Comparison of ENCODE assay signal across 22 mouse cellular contexts in genomic region chr14:18285476-18285875, GRCm38 (mm10). TPM values are rescaled to one million over a fixed set of nuclear protein-coding genes. Genes with fewer than 3 reads are reported as not detected.
DNase-seq lines count a peak whose midpoint lies in the region; ATAC-seq and TF ChIP-seq lines count a peak whose summit lies in the region.
"Had no signal": no experiment of that assay in that cellular context is flagged by ENCODE, and none has a peak within 500 bp of the region (broad histone marks: within the 10 kb centered on the region; RNA-seq: fewer than 3 reads in every experiment).

No protein-coding gene starts in this region.

- H3K4me1 ChIP-seq in neural tube, embryonic 12.5 days: no peaks in the 10 kb centered on the region
- H3K4me1 ChIP-seq in CH12.LX (ENCODE audit: control insufficient read depth in 1 of 2, insufficient read depth in 2 of 2): peaks cover 21 to 61% of the 10 kb centered on the region in 2 experiments

- ATAC-seq in neural tube, embryonic 12.5 days (ENCODE audit: low FRiP score, low read depth): 0 out of 2 replicates have a peak, but pooled peaks have one; percentile 37
- ATAC-seq: activated CD4-positive, CD25-positive, alpha-beta regulatory T cell, adult 4 months; CD4-positive, CD25-positive, alpha-beta regulatory T cell, adult 4 months; Patski had no signal

- no peak overlapping the region for H3K9ac ChIP-seq in neural tube, embryonic 12.5 days
- H3K9ac ChIP-seq in CH12.LX (ENCODE audit: insufficient read depth, low read depth): peak overlapping the region; percentile 4; the same call in 1 of the 2 replicates

- H3K27ac ChIP-seq in gastrocnemius, adult 2 months: peak overlapping the region; percentile 24; the same call in 1 of the 2 replicates
- no peak overlapping the region for H3K27ac ChIP-seq in neural tube, embryonic 12.5 days
- peak overlapping the region; percentile 32; the same call in 1 of the 2 replicates for H3K27ac ChIP-seq in CH12.LX (ENCODE audit: insufficient read depth, low read depth)

- H3K27me3 ChIP-seq in neural tube, embryonic 12.5 days (replicated peaks): no peaks in the 10 kb centered on the region
- no peaks in the 10 kb centered on the region for H3K27me3 ChIP-seq in CH12.LX (replicated peaks)
- H3K27me3 ChIP-seq: Patski had no signal

- H3K79me2 ChIP-seq in CH12.LX (replicated peaks; ENCODE audit: control insufficient read depth, extremely low read depth, insufficient read depth, poor library complexity, severe bottlenecking): peaks cover 2% of the 10 kb centered on the region; the same call in 1 of the 2 replicates

- dilution Hi-C loops in CH12.LX (cut with MboI; ENCODE audit: extremely low pct_ligation_motif_present, extremely low pct_unique_long_range_greater_than_20kb, low sequenced_read_pairs): no loop called here

- no peak overlapping the region for H3K4me2 ChIP-seq in neural tube, embryonic 12.5 days (replicated peaks)
- peak overlapping the region; percentile 61 for H3K4me2 ChIP-seq in CH12.LX (ENCODE audit: insufficient read depth, low read depth, poor library complexity, severe bottlenecking)

- TF ChIP-seq POLR2A in CH12.LX (IDR thresholded peaks at IDR 0.05; ENCODE audit: low read depth, low read length): no peak

- no peak for TF ChIP-seq CTCF in gastrocnemius, adult 2 months (IDR thresholded peaks at IDR 0.05)
- no peak for TF ChIP-seq CTCF in CH12.LX (conservative IDR thresholded peaks at IDR 0.05 in 1 of 2, IDR thresholded peaks at IDR 0.05 in 1 of 2; ENCODE audit: low read depth in 2 of 2, low read length in 2 of 2)

- intact Hi-C loops in gastrocnemius, adult 2 months (cut with DNase I): loop anchor here (2.0 kb wide), 1 partner anchor 75 kb away; no protein-coding TSS in a partner anchor
- intact Hi-C loops in heart, postnatal 25 days (cut with DNase I): no loop called here

- in situ Hi-C loops in CH12.LX (cut with MboI; ENCODE audit: low pct_ligation_motif_present, low pct_unique_long_range_greater_than_20kb, low sequenced_read_pairs): loop anchor here (5.0 kb wide), 1 partner anchor 68 kb away; no protein-coding TSS in a partner anchor

- WGBS in neural tube, embryonic 12.5 days: 82% methylated on average over 3 of the region's 3 CpGs

- no peaks in the 10 kb centered on the region for H3K9me3 ChIP-seq in neural tube, embryonic 12.5 days
- H3K9me3 ChIP-seq in CH12.LX (replicated peaks; ENCODE audit: low read length): no peaks in the 10 kb centered on the region
- H3K9me3 ChIP-seq: G1E had no signal

- TF ChIP-seq RAD21 in CH12.LX (IDR thresholded peaks at IDR 0.05; ENCODE audit: low read depth, low read length): no peak

- no peak for DNase-seq in gastrocnemius, adult 2 months
- no peak for DNase-seq in gastrocnemius, postnatal 25 days
- DNase-seq in heart, adult 11 months: peak; percentile 44
- DNase-seq in heart, postnatal 25 days (ENCODE audit: low spot score): no peak
- DNase-seq in neural tube, embryonic 10.5 days (ENCODE audit: extremely low spot score, low spot score): no peak
- peak; percentile 77 for DNase-seq in CH12.LX (ENCODE audit: extremely low read depth)
- DNase-seq in frontal cortex, postnatal 14 days (ENCODE audit: low spot score in 2 of 2): no peak
- DNase-seq: adrenal gland, adult 2 months; adrenal gland, adult 8-10 months; adrenal gland, postnatal 10 days; adrenal gland, postnatal 14 days; adrenal gland, postnatal 25 days; adrenal gland, postnatal 36 days; B cell, adult 2 months; cerebellum, adult 11 months; cerebellum, adult 11-12 months; cerebellum, adult 18-20 months had no signal

- no peak overlapping the region for H3K4me3 ChIP-seq in gastrocnemius, adult 2 months
- no peak overlapping the region for H3K4me3 ChIP-seq in neural tube, embryonic 12.5 days
- no peak overlapping the region for H3K4me3 ChIP-seq in CH12.LX (replicated peaks in 1 of 3; ENCODE audit: low read depth in 2 of 3, low read length in 2 of 3, poor library complexity in 1 of 3)

- TF ChIP-seq EP300 in CH12.LX (IDR thresholded peaks at IDR 0.05; ENCODE audit: low read length): peak; percentile 76

- peaks cover 11% of the 10 kb centered on the region for H3K36me3 ChIP-seq in neural tube, embryonic 12.5 days
- H3K36me3 ChIP-seq in CH12.LX (replicated peaks in 1 of 2; ENCODE audit: control insufficient read depth in 1 of 2, insufficient read depth in 1 of 2, low read length in 1 of 2): peaks cover 6 to 38% of the 10 kb centered on the region in 2 experiments

TF ChIP-seq in CH12.LX, 34 proteins besides CTCF, POLR2A, EP300 and RAD21 (continues in another document):
- TF ChIP-seq ZNF384 (IDR thresholded peaks at IDR 0.05; ENCODE audit: low read depth, low read length) (no peak), RCOR1 (conservative IDR thresholded peaks at IDR 0.05; ENCODE audit: low read depth, low read length) (peak; percentile 52; the same call in 1 of the 2 replicates), MYC (IDR thresholded peaks at IDR 0.05; ENCODE audit: low read depth, low read length) (no peak), SIN3A (IDR thresholded peaks at IDR 0.05; ENCODE audit: low read length) (peak; percentile 80), ELF1 (IDR thresholded peaks at IDR 0.05; ENCODE audit: low read depth, low read length) (no peak), E2F4 (IDR thresholded peaks at IDR 0.05; ENCODE audit: insufficient replicate concordance, low read depth, low read length) (no peak), NELFE (IDR thresholded peaks at IDR 0.05; ENCODE audit: low read depth, low read length) (no peak), UBTF (IDR thresholded peaks at IDR 0.05; ENCODE audit: low read depth, low read length) (no peak), ZMIZ1 (IDR thresholded peaks at IDR 0.05; ENCODE audit: low read depth, low read length) (no peak), ZKSCAN1 (IDR thresholded peaks at IDR 0.05; ENCODE audit: borderline replicate concordance, low read depth, low read length) (no peak), MAX (IDR thresholded peaks at IDR 0.05; ENCODE audit: low read length) (no peak), JUND (conservative IDR thresholded peaks at IDR 0.05; ENCODE audit: low read depth, low read length) (peak; percentile 46; the same call in 1 of the 2 replicates), HCFC1 (IDR thresholded peaks at IDR 0.05; ENCODE audit: low read depth, low read length) (no peak), MAFK (IDR thresholded peaks at IDR 0.05; ENCODE audit: insufficient replicate concordance, low read length) (peak; percentile 63; the same call in 1 of the 2 replicates), USF2 (conservative IDR thresholded peaks at IDR 0.05; ENCODE audit: low read depth, low read length) (no peak), JUN (IDR thresholded peaks at IDR 0.05; ENCODE audit: insufficient read depth, low read depth, low read length) (peak; percentile 21; the same call in 1 of the 2 replicates), CHD2 (IDR thresholded peaks at IDR 0.05; ENCODE audit: low read length) (peak; percentile 91), POLR2AphosphoS2 (IDR thresholded peaks at IDR 0.05; ENCODE audit: low read depth, low read length) (no peak), USF1 (IDR thresholded peaks at IDR 0.05; ENCODE audit: low read depth, low read length) (no peak), BHLHE40 (IDR thresholded peaks at IDR 0.05; ENCODE audit: low read depth, low read length) (peak; percentile 54), PAX5 (IDR thresholded peaks at IDR 0.05; ENCODE audit: low read length) (no peak), ETS1 (conservative IDR thresholded peaks at IDR 0.05; ENCODE audit: low read depth, low read length) (peak; percentile 34), GABPA (IDR thresholded peaks at IDR 0.05; ENCODE audit: insufficient replicate concordance, low read depth, low read length) (no peak), MAZ (IDR thresholded peaks at IDR 0.05; ENCODE audit: low read depth, low read length) (0 out of 2 replicates have a peak, but pooled peaks have one; percentile 60), IRF4 (IDR thresholded peaks at IDR 0.05; ENCODE audit: low read depth, low read length) (peak; percentile 93), MEF2A (IDR thresholded peaks at IDR 0.05; ENCODE audit: borderline replicate concordance, low read depth, low read length) (peak; percentile 16; the same call in 1 of the 2 replicates), NRF1 (IDR thresholded peaks at IDR 0.05; ENCODE audit: low read depth, low read length) (no peak)

RNA-seq across cellular contexts. Expression of gene Rpl15, which starts 14.3 kb away (rescaled TPM):
- 100 to 1,000 TPM; 519 to 581 TPM for total RNA-seq in gastrocnemius, adult 2 months (2021)
- total RNA-seq in gastrocnemius, postnatal 25 days (2021): 100 to 1,000 TPM; 479 to 508 TPM
- total RNA-seq in heart, postnatal 25 days (2021): 100 to 1,000 TPM; 564 to 583 TPM
- polyA plus RNA-seq in neural tube, embryonic 12.5 days (2016; fragmentation: Nextera tagmentation; extraction: Ambion mirVana): 347 and 356 TPM in 2 replicates
- total RNA-seq in CH12.LX (2012; rRNA removed) (2,059 and 2,113 TPM in 2 replicates), CH12.LX (2014; rRNA removed) (2,291 and 2,467 TPM in 2 replicates)
- polyA plus RNA-seq in CH12.LX (2012; ENCODE audit: insufficient read length, low read depth): 753 and 1,059 TPM in 2 replicates

RNA-seq across cellular contexts. Expression of gene Nkiras1, which starts 14.5 kb away (rescaled TPM):
- 10 to 100 TPM; 30.1 to 44.9 TPM for total RNA-seq in gastrocnemius, adult 2 months (2021)
- 10 to 100 TPM; 33.0 to 35.9 TPM for total RNA-seq in gastrocnemius, postnatal 25 days (2021)
- 10 to 100 TPM; 36.1 to 37.2 TPM for total RNA-seq in heart, postnatal 25 days (2021)
- 27.7 and 30.4 TPM in 2 replicates for polyA plus RNA-seq in neural tube, embryonic 12.5 days (2016; fragmentation: Nextera tagmentation; extraction: Ambion mirVana)
- total RNA-seq in CH12.LX (2012; rRNA removed) (5.5 and 6.6 TPM in 2 replicates), CH12.LX (2014; rRNA removed) (9.2 and 10.7 TPM in 2 replicates)
- polyA plus RNA-seq in CH12.LX (2012; ENCODE audit: insufficient read length, low read depth): 9.8 and 12.5 TPM in 2 replicates

RNA-seq across cellular contexts. Expression of gene Ube2e1, which starts 46.2 kb away (rescaled TPM):
- 10 to 100 TPM; 86.5 to 95.5 TPM for total RNA-seq in gastrocnemius, adult 2 months (2021)
- total RNA-seq in gastrocnemius, postnatal 25 days (2021): 10 to 100 TPM; 84.4 to 96.1 TPM
- 10 to 100 TPM; 35.5 to 44.8 TPM for total RNA-seq in heart, postnatal 25 days (2021)
- 197 and 200 TPM in 2 replicates for polyA plus RNA-seq in neural tube, embryonic 12.5 days (2016; fragmentation: Nextera tagmentation; extraction: Ambion mirVana)
- 28.1 and 32.9 TPM in 2 replicates for total RNA-seq in CH12.LX (2012; rRNA removed)
- 178 and 183 TPM in 2 replicates for total RNA-seq in CH12.LX (2014; rRNA removed)
- polyA plus RNA-seq in CH12.LX (2012; ENCODE audit: insufficient read length, low read depth): 167 and 202 TPM in 2 replicates

RNA-seq across cellular contexts. Expression of gene Nr1d2, which starts 46.5 kb away (rescaled TPM):
- 10 to 100 TPM; 49.9 to 91.6 TPM for total RNA-seq in gastrocnemius, adult 2 months (2021)
- total RNA-seq in gastrocnemius, postnatal 25 days (2021): 10 to 100 TPM; 50.7 to 84.7 TPM
- total RNA-seq in heart, postnatal 25 days (2021): 100 to 1,000 TPM in 1 of 2 experiments, 10 to 100 TPM in 1; 43.3 to 115 TPM
- 4.8 TPM in 2 replicates for polyA plus RNA-seq in neural tube, embryonic 12.5 days (2016; fragmentation: Nextera tagmentation; extraction: Ambion mirVana)
- total RNA-seq in CH12.LX (2012; rRNA removed) (4.5 and 5.1 TPM in 2 replicates), CH12.LX (2014; rRNA removed) (8.4 and 9.3 TPM in 2 replicates)
- 5.6 and 6.8 TPM in 2 replicates for polyA plus RNA-seq in CH12.LX (2012; ENCODE audit: insufficient read length, low read depth)

Comparison
In these comparisons a context has a peak if more than half of its experiments do, and no peak if none do; other contexts are left out.
1. DNase-seq: peak in heart, adult 11 months (single experiment) and CH12.LX (single experiment); none in gastrocnemius, adult 2 months (single experiment), gastrocnemius, postnatal 25 days (single experiment), heart, postnatal 25 days (single experiment), neural tube, embryonic 10.5 days (single experiment) and frontal cortex, postnatal 14 days (0 of 2).